Comparison of ENCODE assay signal across 14 mouse cellular contexts in genomic region chr11:20007701-20008100, GRCm38 (mm10).
"Had no signal": no experiment of that assay in that cellular context is flagged by ENCODE, and none has a peak within 500 bp of the region (broad histone marks: within the 10 kb centered on the region; RNA-seq: fewer than 3 reads in every experiment).

No protein-coding gene starts in this region.

- H3K4me2 ChIP-seq: kidney, embryonic 15.5 days; liver, embryonic 13.5 days; lung, embryonic 15.5 days; midbrain, embryonic 11.5 days; stomach, embryonic 15.5 days had no signal

- H3K27me3 ChIP-seq: kidney, embryonic 15.5 days; liver, embryonic 13.5 days; lung, embryonic 15.5 days; megakaryocyte, embryonic 14.5 days; stomach, embryonic 15.5 days had no signal

- H3K9me3 ChIP-seq: kidney, embryonic 15.5 days; liver, embryonic 13.5 days; lung, embryonic 15.5 days; megakaryocyte, embryonic 14.5 days; stomach, embryonic 15.5 days had no signal

- H3K27ac ChIP-seq: kidney, embryonic 15.5 days; liver, embryonic 13.5 days; lung, embryonic 15.5 days; macrophage; stomach, embryonic 15.5 days had no signal

- H3K9ac ChIP-seq: kidney, embryonic 15.5 days; liver, embryonic 13.5 days; liver, postnatal 0 days; lung, embryonic 15.5 days; stomach, embryonic 15.5 days had no signal

- DNase-seq: kidney, postnatal 14 days; left cerebral cortex, postnatal 4 days; liver, embryonic 13.5 days; liver, postnatal 0 days; lung, postnatal 14 days; right cerebral cortex, postnatal 25 days; thymus, adult 2 months; thymus, postnatal 36 days had no signal

- ATAC-seq: liver, postnatal 0 days had no signal

- H3K4me3 ChIP-seq: kidney, embryonic 15.5 days; liver, embryonic 13.5 days; lung, embryonic 15.5 days; megakaryocyte, embryonic 14.5 days; stomach, embryonic 15.5 days had no signal
